Comparison of ENCODE assay signal across 11 mouse cellular contexts in the genomic region with DNA sequence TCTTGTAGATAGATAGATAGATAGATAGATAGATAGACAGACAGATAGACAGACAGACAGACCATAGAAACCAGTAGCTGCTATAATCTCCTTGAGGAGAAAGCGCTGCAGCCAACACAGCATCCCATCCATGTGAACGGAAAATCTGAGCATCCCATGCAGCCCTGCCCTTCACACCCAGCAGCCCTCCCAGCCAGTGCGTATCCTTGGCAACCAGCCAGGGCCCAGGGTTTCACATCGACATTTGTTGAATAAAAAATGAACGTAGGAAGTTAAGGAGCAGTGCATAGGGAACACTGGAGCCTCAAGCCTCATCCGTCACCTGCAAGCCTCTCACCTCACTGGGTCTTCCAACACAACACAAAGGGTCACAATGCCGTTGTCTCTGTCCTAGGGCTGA.
DNase-seq lines count a peak whose midpoint lies in the region; ATAC-seq lines count a peak whose summit lies in the region.
"Had no signal": no experiment of that assay in that cellular context is flagged by ENCODE, and none has a peak within 500 bp of the region (broad histone marks: within the 10 kb centered on the region; RNA-seq: fewer than 3 reads in every experiment).

No protein-coding gene starts in this region.

- no peak overlapping the region for H3K27ac ChIP-seq in neural tube, embryonic 11.5 days (ENCODE audit: low read depth, low read length)
- H3K27ac ChIP-seq in neural tube, embryonic 15.5 days (replicated peaks) = no peak overlapping the region
- peak overlapping the region; percentile 60 for H3K27ac ChIP-seq in hindbrain, embryonic 13.5 days
- 0 out of 2 replicates have a peak overlapping the region, but pooled peaks have one; percentile 1 for H3K27ac ChIP-seq in neural tube, embryonic 13.5 days (replicated peaks)
- H3K27ac ChIP-seq: limb, embryonic 15.5 days had no signal

- peak; percentile 33 to 34 for DNase-seq in adrenal gland, postnatal 36 days
- DNase-seq in adrenal gland, adult 2 months = no peak
- peak; percentile 72 for DNase-seq in neural tube, embryonic 11.5 days (ENCODE audit: low spot score)
- DNase-seq in layer of hippocampus, postnatal 25 days (ENCODE audit: extremely low spot score in 1 of 2, low spot score in 1 of 2) = no peak
- DNase-seq: kidney, adult 8-10 months had no signal

- H3K27me3 ChIP-seq in neural tube, embryonic 11.5 days (ENCODE audit: control insufficient read depth, insufficient read depth, low read length) = peaks cover 2% of the 10 kb centered on the region; the same call in 1 of the 2 replicates
- H3K27me3 ChIP-seq in neural tube, embryonic 15.5 days (replicated peaks) = peaks cover 19% of the 10 kb centered on the region; the same call in 1 of the 2 replicates
- peaks cover 19% of the 10 kb centered on the region; the same call in 1 of the 2 replicates for H3K27me3 ChIP-seq in hindbrain, embryonic 13.5 days
- H3K27me3 ChIP-seq in neural tube, embryonic 13.5 days = peaks cover 36% of the 10 kb centered on the region

- no peaks in the 10 kb centered on the region for H3K36me3 ChIP-seq in neural tube, embryonic 11.5 days (ENCODE audit: control insufficient read depth, insufficient read depth, low read length)
- no peaks in the 10 kb centered on the region for H3K36me3 ChIP-seq in neural tube, embryonic 15.5 days
- H3K36me3 ChIP-seq in hindbrain, embryonic 13.5 days = no peaks in the 10 kb centered on the region
- H3K36me3 ChIP-seq in neural tube, embryonic 13.5 days = no peaks in the 10 kb centered on the region
- H3K36me3 ChIP-seq: G1E; limb, embryonic 15.5 days had no signal

- H3K4me3 ChIP-seq in neural tube, embryonic 11.5 days (ENCODE audit: low read depth, low read length) = no peak overlapping the region
- H3K4me3 ChIP-seq in neural tube, embryonic 15.5 days (replicated peaks) = no peak overlapping the region
- no peak overlapping the region for H3K4me3 ChIP-seq in hindbrain, embryonic 13.5 days
- no peak overlapping the region for H3K4me3 ChIP-seq in neural tube, embryonic 13.5 days
- H3K4me3 ChIP-seq: limb, embryonic 15.5 days had no signal

- no peaks in the 10 kb centered on the region for H3K9me3 ChIP-seq in neural tube, embryonic 11.5 days (ENCODE audit: control insufficient read depth, low read length)
- H3K9me3 ChIP-seq in neural tube, embryonic 15.5 days (replicated peaks) = no peaks in the 10 kb centered on the region
- no peaks in the 10 kb centered on the region for H3K9me3 ChIP-seq in hindbrain, embryonic 13.5 days
- no peaks in the 10 kb centered on the region for H3K9me3 ChIP-seq in neural tube, embryonic 13.5 days
- H3K9me3 ChIP-seq: limb, embryonic 15.5 days had no signal

- H3K4me1 ChIP-seq in neural tube, embryonic 11.5 days (ENCODE audit: control insufficient read depth, insufficient read depth, low read length) = peaks cover 26% of the 10 kb centered on the region
- peaks cover 35% of the 10 kb centered on the region for H3K4me1 ChIP-seq in neural tube, embryonic 15.5 days
- peaks cover 53% of the 10 kb centered on the region for H3K4me1 ChIP-seq in hindbrain, embryonic 13.5 days (replicated peaks)
- peaks cover 49% of the 10 kb centered on the region for H3K4me1 ChIP-seq in neural tube, embryonic 13.5 days (replicated peaks)
- H3K4me1 ChIP-seq: limb, embryonic 15.5 days had no signal

- WGBS in neural tube, embryonic 11.5 days = 36% methylated on average over 7 of the region's 7 CpGs
- 23% methylated on average over 7 of the region's 7 CpGs for WGBS in neural tube, embryonic 15.5 days
- WGBS in hindbrain, embryonic 13.5 days = 14% methylated on average over 7 of the region's 7 CpGs
- 20% methylated on average over 7 of the region's 7 CpGs for WGBS in neural tube, embryonic 13.5 days

- no peak overlapping the region for H3K4me2 ChIP-seq in neural tube, embryonic 11.5 days (ENCODE audit: low read depth)
- no peak overlapping the region for H3K4me2 ChIP-seq in neural tube, embryonic 15.5 days
- no peak overlapping the region for H3K4me2 ChIP-seq in hindbrain, embryonic 13.5 days
- H3K4me2 ChIP-seq in neural tube, embryonic 13.5 days = no peak overlapping the region
- H3K4me2 ChIP-seq: limb, embryonic 15.5 days had no signal

- ATAC-seq in neural tube, embryonic 11.5 days (ENCODE audit: insufficient read depth, low FRiP score, low TSS enrichment) = no peak
- ATAC-seq in neural tube, embryonic 15.5 days (ENCODE audit: low FRiP score) = no peak
- ATAC-seq in hindbrain, embryonic 13.5 days (ENCODE audit: low FRiP score) = peak; percentile 22; the same call in 1 of the 2 replicates
- ATAC-seq in neural tube, embryonic 13.5 days (ENCODE audit: low read depth) = peak; percentile 54; the same call in 1 of the 2 replicates
- ATAC-seq in erythroid progenitor cell, adult 5-6 weeks (replicated peaks; ENCODE audit: low FRiP score, poor library complexity, severe bottlenecking) = no peak

- no peak overlapping the region for H3K9ac ChIP-seq in neural tube, embryonic 11.5 days (ENCODE audit: low read length)
- H3K9ac ChIP-seq in neural tube, embryonic 15.5 days (replicated peaks) = no peak overlapping the region
- H3K9ac ChIP-seq in hindbrain, embryonic 13.5 days = peak overlapping the region; percentile 19; the same call in 1 of the 2 replicates
- 0 out of 2 replicates have a peak overlapping the region, but pooled peaks have one; percentile 5 for H3K9ac ChIP-seq in neural tube, embryonic 13.5 days
- H3K9ac ChIP-seq: limb, embryonic 15.5 days had no signal

Comparison
In these comparisons a context has a peak if more than half of its experiments do, and no peak if none do; other contexts are left out.
1. DNase-seq: peak in adrenal gland, postnatal 36 days (2 of 2) and neural tube, embryonic 11.5 days (single experiment); none in adrenal gland, adult 2 months (single experiment) and layer of hippocampus, postnatal 25 days (0 of 2).
2. ATAC-seq: peak in hindbrain, embryonic 13.5 days (single experiment) and neural tube, embryonic 13.5 days (single experiment); none in neural tube, embryonic 11.5 days (single experiment), neural tube, embryonic 15.5 days (single experiment) and erythroid progenitor cell, adult 5-6 weeks (single experiment).
3. H3K27ac ChIP-seq: peak in hindbrain, embryonic 13.5 days (single experiment) and neural tube, embryonic 13.5 days (single experiment); none in neural tube, embryonic 11.5 days (single experiment) and neural tube, embryonic 15.5 days (single experiment).
4. H3K9ac ChIP-seq: peak in hindbrain, embryonic 13.5 days (single experiment) and neural tube, embryonic 13.5 days (single experiment); none in neural tube, embryonic 11.5 days (single experiment) and neural tube, embryonic 15.5 days (single experiment).